Mouse (Mus musculus): ENCODE data around the gene Tceanc2.

DNA sequence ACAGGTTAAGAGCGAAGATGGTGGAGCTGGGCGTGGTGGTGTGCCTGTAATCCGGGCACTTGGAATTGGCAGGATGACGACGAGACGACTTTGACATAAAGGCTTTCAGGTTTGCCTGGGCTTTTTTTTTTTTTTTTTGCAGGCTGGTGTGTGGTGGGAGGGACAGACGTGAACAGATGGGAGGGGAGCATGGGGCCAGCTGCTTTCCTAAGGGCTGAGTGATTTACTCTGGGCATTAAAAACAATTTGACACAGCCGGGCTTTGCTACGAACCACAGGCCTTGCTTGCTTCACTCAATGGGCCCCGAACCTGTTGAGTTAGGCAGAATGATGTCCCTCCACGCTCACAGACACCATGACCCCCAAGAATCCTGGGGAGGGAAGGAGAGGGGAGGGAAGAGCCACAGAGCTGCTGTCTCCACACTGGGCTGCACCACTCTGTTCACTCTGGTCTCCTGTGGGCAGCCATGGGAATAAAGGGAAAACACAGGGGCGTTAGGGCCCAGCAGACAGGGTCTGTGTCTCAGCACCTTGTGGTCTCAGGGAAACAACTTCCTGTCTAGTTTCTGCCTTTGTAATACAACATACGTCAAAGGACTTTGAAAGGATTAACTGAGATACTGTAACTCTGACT, 51.9 kb downstream of the Tceanc2 start:
- TF ChIP-seq CTCF (conservative IDR thresholded peaks at IDR 0.05; ENCODE audit: insufficient read depth, insufficient read length, low read depth, low read length), result no peak
- no peak for TF ChIP-seq POLR2A (IDR thresholded peaks at IDR 0.05; ENCODE audit: low read depth, low read length)
